Mouse (Mus musculus): ENCODE measurements around the gene Ercc1.

DNA sequence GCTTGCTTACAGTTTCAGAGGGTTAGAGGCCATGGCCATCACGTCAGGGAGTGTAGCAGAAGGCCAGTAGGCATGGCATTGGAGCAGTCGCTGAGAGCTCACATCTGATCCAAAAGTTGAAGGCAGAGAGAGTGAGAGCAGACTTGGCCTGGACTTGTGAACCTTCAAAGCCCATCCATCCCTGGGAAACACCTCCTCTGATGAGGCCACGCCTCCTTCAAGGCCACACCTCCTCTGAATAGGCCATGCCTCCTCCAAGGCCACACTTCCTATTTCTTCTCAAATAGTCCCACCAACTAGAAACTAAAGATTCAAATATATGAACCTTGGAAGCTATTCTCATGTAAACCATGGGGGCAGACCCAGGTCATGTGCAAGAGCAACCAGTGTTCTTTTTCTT lies 9.0 kb upstream of the Ercc1 start:
- TF ChIP-seq HCFC1 (IDR thresholded peaks at IDR 0.05; ENCODE audit: low read depth, low read length): no peak
- TF ChIP-seq CTCF (IDR thresholded peaks at IDR 0.05 in 2 of 3, conservative IDR thresholded peaks at IDR 0.05 in 1 of 3; ENCODE audit: control insufficient read depth in 1 of 3, insufficient read depth in 1 of 3, low read depth in 2 of 3, low read length in 3 of 3, poor library complexity in 1 of 3, severe bottlenecking in 1 of 3): no peak
- TF ChIP-seq GATA1 (IDR thresholded peaks at IDR 0.05; ENCODE audit: low read depth, low read length): no peak
- TF ChIP-seq EP300 (IDR thresholded peaks at IDR 0.05; ENCODE audit: low read depth in 1 of 2, low read length in 2 of 2): no peak
